Mouse (Mus musculus): ENCODE data around the gene Arl6. TPM values are rescaled to one million over a fixed set of nuclear protein-coding genes. Genes with fewer than 3 reads are reported as not detected.

Gene Arl6
- polyA plus RNA-seq (2017; shearing (Covaris generic)): 1.7 TPM

DNA sequence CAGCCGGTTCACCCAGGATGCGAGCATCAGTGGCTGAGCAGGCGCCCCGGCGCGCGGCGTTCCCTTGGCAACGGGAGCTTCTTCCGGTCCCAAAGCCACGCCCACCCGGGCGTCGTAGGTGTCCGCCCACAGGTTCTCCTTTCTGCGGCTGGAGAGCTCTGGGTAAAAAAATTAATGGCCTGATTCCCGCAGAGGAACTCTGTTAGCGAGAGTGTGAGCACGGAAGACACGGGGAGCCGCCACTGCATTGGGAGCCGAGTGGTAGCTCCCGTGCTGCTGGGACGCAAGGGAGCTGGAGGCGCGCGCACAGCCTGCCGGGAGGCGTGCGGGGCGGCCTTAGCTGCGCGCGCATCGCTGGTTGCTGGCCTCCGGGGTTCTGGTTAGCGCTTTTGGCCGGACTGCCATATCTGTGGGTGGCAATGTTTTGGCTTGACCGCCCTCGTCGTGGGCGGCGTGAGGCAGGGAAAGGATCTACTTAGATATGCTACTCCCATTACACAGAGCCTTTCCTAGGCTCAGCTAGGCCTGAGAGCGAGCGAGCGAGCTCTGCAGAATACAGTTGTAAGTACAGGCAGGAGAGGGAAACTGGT lies at the start of gene Arl6:
Arl6 (minus strand) TSS at position 290 of the 590 bp plus-strand sequence.

DNA sequence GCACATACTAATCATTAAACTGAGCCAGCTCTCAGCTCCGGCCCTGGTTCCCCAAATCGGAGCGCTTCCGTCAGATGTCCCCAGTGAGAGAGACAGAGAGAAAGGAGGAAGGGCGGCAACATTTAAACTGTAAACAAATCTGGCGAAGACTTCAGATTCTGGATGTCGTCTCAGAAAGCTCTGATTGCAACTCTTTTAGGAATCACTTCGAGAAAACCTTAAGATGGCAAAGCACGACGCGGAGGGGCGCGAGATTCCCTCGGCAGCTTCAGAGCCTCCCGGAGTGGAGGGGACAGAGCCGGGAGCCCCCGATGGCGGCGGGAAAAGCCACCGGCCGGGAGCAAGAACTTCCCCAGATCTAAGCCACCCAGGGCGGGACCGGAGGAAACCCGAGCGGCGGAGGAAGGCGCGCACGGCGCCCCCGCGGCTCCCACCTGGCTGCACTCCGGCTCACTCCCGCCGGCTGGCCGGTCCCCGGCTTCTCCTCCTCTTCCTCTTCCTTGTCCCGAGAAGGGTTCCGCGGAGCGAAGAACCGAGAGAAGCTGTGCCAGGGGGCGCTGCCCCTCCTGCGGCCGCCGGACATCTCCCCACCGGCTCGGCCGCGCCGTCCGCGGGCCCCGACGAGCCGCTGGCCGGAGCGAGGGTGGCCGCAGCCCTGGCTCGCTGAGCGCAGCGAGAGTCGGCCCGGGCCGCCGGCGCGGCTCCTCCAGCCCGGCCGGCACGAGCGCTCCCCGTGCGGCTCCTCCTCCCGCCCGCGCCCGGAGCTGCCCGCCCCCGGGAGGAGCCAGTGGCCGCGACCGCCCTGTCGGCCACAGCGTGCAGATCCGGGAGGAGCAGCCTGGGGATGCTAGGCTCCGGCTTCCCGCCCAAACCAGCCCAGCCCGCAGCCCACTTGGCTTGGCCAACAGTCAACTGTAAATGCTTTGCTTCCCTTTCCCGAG lies 38.6 kb downstream of the Arl6 start, which contains the start of gene Crybg3:
Crybg3 (minus strand) TSS at position 669 of the 941 bp plus-strand sequence.

Other genes with a start within 250 kb of the Arl6 start
- 0.04 TPM for gene Gabrr3, start 232.1 kb downstream of the Arl6 start, polyA plus RNA-seq (2017; shearing (Covaris generic))
- gene Riox2, start 167.6 kb downstream of the Arl6 start, polyA plus RNA-seq (2017; shearing (Covaris generic)): 82.3 TPM
- 6.0 TPM for gene Crybg3, start 38.4 kb downstream of the Arl6 start, polyA plus RNA-seq (2017; shearing (Covaris generic))

Data from CD4-positive, CD25-positive, alpha-beta regulatory T cell (primary cell).